Mouse (Mus musculus): ENCODE data around the gene Ercc2.

The Ercc2 gene

DNA sequence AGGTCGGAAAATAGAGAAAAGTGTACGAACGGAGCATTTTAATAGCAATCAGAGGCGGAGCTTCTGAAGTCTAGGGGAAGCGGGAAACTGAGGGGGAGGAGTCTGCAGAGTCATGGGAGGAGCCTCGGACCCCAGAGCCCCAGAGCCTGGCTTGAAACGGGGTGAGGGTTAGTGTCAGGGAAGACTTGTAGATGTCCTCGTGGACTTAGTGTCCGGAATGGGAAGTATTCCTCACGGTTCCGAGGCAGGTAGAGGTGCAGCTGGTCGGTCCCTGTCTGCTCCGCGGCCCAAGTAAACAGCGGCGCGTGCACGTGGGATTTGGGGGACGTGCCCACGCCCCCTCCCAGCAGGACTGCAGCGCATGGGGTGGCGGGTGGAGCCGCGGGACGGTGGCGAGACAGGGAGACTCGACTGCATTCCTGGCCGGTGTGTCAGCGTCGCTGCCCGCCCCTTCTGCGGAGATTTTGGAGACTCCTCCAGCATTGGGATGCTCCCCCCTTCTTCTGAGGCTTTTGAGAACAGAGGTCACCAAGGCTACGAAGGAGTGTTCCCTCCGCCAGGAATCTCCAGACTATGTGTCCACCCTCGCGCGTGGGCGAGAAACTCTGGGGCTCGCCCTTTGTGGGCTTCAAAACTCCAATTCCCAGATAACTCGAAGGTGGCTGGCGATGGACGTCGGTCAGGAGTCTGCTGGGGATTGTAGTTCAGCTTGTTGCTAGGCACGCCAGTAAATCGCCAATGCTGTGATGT is 21.7 kb upstream of the Ercc2 start:
- DNase-seq (ENCODE audit: low read depth, low spot score), result peak; percentile 88

- DNase-seq (ENCODE audit: low read depth, low spot score), result peak; percentile 93
Measured at GRCm38 (mm10) chr7:19360944-19361343, 20.9 kb upstream of the Ercc2 start.

DNA sequence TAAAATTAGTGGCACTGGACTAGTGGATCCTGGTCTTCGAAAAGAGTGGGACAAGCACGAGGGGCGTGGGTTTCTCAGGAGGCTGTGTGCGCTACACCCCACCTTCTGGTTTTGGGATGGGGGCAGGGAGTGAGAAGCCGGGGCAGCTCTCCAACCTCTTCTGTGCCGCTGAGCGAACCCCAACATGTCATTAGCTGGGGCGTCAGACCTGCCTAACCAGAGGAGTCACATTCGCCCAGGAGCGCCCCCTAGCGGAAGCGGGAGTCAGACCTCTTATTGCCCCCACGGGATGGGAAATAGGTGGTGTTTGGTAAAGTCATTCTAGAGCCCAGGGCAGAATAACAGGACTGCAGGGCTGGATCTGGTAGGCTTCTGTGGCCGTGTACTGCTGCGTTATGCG is 20.1 kb upstream of the Ercc2 start:
- DNase-seq (ENCODE audit: low read depth, low spot score), result peak; percentile 79

DNA sequence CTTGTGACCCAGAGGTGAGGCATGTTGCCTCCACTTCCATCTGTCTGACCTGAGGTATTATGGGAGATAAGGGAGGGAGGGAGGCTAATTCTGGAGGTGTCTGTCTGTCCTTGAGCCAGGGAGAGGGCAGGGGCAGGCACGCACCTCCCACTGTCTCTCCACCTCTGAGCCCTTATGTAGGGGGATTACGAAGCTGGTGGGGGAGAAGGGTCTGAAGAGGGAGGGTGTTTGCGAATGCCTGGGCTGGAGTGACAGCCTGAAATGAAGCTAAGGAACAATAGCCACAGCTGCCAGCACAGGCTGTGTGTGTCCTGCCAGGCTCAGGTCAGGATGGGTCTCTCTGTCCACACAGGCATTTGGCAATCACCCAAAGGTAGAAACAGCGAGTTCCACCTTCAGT is 19.5 kb upstream of the Ercc2 start:
- no peak for DNase-seq (ENCODE audit: low read depth, low spot score)

- DNase-seq (ENCODE audit: low read depth, low spot score), result peak; percentile 69
Measured at GRCm38 (mm10) chr7:19363881-19364280, 17.9 kb upstream of the Ercc2 start.

- DNase-seq (ENCODE audit: low read depth, low spot score), result no peak
Measured at GRCm38 (mm10) chr7:19365376-19365775, 16.4 kb upstream of the Ercc2 start.

DNA sequence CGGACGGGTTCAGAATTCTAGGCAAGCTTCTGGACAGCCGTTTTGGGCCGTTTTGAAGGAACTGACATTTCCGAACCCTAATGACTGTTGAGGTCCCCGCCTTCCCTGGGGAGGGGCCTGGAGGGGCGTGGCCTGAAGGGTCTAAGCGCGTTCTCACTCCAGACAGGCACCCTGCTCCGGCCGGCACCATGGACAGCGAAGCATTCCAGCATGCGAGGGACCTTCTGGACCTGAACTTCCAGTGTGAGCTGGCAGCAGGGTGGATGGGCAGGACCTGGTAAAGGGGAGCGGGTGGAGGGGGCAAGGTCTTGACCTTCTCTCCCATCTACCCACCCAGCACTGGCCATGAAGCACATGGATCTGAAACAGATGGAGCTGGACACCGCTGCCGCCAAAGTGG is 13.4 kb upstream of the Ercc2 start:
- DNase-seq (ENCODE audit: low read depth, low spot score), result no peak

DNA sequence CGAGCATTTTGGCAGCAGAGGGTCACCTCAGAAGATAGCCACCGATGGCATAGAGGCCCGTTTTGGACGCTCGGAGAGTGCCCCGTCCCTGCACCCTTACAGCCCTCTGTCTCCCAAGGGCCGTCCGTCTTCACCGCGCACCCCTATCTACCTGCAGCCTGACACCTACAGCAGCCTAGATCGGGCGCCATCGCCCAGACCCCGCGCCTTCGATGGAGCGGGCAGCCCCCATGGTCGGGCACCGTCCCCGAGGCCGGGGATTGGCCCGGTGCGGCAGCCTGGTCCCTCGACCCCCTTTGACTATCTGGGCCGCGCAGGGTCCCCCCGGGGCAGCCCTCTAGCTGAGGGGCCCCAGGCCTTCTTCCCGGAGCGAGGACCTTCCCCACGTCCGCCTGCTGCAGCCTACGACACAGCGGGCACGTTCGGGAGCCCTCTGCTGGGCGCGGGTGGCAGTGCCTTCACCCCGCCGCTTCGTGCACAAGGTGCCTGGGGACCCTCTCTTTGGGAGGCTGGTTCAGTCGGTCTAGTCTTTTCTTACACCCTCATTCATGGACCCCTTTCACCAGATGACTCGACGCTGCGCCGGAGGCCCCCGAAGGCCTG is 11.9 kb upstream of the Ercc2 start:
- no peak for DNase-seq (ENCODE audit: low read depth, low spot score)

GRCm38 (mm10) chr7:19373367-19373766 is 8.4 kb upstream of the Ercc2 start:
- DNase-seq (ENCODE audit: low read depth, low spot score), result no peak

DNA sequence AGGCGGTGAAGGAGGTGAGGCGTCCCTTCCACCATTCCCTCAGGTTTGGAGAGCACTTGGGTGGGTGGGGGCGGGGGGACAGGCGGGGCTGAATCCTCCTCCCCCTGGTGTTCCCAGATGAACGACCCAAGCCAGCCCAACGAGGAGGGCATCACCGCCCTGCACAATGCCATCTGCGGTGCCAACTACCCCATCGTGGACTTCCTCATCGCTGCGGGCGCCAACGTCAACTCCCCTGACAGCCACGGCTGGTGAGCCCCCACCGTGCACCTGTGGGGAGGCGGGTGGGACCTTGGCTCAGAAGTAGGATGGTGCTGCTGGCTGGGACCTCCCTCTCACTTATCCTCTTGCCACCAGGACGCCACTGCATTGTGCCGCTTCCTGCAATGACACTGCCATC is 6.4 kb upstream of the Ercc2 start:
- DNase-seq (ENCODE audit: low read depth, low spot score), result no peak

DNA sequence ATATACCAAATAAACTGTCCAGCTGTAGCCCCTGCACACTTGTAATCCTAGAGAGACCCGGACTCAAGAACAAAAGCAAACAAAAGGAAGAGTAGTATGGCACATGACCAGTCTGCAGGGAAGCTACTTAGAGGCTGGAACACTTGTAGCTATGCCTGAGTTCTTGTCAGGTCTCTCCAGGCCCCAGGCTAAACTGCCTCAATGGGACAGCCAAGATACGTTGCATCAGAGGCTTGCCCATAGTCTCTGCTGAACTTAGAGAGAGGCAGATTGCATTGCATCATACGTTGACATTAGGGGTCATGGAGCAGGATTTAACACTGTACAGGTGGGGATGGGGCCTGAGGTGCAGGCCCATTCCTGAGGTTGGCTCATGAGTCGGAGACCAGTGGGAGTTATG is 5.8 kb upstream of the Ercc2 start:
- DNase-seq (ENCODE audit: low read depth, low spot score), result no peak

DNA sequence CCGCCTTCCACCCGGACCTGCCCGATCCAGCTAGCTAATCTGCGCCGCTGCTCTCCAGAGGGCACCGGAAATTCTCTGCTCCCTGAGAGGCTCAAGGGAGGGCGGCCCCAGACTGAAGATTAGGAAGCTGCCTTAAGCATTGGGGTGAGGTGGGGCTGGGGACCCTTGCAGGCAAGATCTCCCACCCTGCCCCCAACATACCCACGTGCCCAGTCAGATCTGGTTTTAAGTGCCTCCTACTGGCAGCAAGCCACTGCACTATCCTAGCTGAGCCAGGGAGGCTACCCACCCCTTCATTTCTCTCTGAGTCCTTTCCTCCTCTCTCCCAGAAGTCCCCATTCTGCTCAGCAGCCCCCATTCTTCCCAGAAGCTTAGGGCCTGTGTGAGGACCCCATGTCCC is 3.8 kb upstream of the Ercc2 start:
- DNase-seq (ENCODE audit: low read depth, low spot score), result no peak

GRCm38 (mm10) chr7:19382166-19382541 is 344 bp downstream of the Ercc2 start:
- DNase-seq (ENCODE audit: low read depth, low spot score), result peak; percentile 28

DNA sequence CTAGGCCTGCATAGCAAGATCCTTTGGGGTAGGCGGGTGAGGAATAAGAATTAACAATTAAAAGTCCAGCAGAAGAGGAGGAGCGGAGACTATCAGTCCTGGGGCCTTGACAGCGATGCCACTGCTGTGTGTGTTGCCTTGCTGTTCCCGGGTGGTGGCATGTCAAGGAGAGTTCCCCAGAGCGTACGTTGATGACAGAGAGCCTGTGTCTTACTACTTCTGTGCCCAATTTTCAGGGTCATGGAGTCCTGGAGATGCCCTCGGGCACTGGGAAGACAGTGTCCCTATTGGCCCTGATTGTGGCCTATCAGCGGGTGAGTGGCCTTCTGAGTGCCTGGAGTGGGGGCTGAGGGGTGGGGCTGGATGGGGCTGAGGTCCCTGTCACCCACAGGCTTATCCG is 1.9 kb downstream of the Ercc2 start:
- DNase-seq (ENCODE audit: low read depth, low spot score), result no peak

DNA sequence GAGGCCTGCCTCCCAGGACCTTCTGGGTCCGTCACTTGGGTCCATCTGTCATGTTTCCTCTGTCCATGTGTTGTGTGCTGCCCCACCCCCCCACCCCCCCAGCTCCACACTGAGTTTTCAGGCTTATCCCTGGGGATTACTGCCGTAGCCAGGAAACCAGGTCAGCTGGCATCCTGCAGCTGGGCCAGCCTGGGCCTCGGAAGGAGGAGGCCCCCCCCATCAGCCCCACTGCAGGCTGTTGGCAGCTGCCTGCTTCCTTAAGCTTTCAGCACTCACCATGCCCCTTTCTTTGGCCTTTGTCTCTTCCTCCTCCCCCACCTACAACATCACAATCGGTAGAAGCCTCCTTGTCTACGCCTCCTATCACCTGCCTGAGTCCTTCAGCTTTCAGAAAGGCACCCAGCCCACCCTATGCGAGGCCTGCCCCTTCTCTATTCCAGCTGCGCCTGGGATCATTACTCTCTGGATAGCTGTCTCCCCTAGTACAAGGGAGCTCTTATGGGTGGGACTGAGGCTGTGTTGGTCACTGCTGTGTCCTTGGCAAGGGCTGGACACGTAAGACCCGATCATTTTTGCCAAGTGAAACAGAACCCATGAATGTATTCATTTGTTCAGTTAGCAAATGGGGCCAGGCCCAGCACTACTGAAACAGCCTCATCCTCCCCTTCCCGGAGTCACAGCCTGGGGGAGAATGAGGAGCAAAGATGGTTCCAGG is 7.0 kb downstream of the Ercc2 start:
- DNase-seq (ENCODE audit: low read depth, low spot score), result no peak

DNA sequence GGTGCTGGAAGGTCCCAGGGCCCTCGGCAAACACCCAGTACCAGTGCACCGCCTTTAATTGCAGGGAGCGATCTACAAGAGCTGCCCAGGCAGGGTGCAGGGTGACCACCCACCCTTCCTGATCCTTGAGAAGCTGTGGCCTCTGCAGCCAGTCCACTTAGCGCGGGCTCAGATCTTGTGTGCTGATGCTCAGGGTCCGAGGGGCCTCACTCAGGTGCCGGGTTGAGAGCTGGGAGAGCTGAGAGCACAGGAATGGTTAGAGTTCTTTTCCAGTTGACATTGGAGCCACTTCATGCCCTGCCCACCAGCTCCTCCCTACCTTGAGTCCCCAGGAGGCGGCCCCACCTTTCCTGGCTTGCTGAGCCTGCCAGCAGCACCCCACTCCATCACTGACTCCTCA is 12.7 kb downstream of the Ercc2 start:
- DNase-seq (ENCODE audit: low read depth, low spot score), result no peak

DNA sequence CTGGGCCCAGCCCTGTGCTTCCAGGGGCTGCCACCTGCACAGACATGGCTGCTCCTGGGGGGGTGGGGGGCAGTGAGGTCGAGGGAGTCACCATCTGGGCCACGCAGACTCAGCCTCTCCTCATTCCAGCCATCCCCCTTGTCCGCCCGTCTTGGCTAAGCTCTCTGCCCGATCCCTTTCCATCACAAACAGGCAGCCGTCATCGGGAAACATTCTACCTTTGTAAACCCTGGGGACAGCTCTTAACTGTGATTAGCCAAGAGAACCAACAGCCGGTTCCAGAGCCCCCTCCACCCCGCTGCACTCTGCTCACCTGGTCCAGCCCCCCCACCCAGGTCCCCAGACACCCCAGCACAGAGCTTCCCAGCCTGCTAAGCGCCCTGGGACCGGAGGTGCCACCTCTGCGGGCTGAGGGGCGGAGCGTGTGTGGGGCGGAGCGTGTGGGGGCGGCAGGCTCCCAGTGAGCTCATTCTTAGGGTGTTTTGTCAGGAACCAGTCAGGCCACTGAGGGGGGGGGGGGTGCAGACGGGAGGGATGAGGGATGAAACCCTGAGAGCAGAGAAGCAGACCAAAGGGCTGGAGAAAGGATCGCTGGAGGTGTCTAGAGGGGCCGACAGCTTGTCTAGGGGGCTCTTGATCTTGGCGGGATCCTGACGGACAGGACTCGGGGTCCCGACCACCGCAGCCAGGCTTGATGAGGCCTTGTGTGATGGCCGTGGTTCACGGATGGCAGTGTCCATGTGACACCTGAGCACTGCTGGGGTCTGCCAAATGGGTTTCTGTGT is 17.9 kb downstream of the Ercc2 start:
- peak; percentile 19 for DNase-seq (ENCODE audit: low read depth, low spot score)

DNA sequence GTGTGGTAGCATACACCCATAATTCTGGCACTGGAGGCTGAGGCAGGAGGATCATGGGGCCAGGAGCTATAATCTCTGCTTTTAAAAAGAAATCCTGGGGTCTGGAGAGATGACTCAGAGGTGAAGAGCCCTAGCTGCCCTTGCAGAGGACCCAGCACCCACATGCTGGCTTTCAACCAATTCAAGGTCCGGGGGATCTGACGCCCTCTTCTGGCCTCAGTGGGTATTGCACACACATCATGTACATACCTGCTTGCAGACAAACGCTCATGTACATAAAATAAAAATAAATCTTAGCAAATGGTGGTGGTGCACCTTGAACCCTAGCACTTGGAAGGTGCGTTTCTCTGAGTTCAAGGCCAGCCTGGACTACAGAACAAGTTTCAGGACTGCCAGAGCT is 19.1 kb downstream of the Ercc2 start:
- DNase-seq (ENCODE audit: low read depth, low spot score), result no peak

GRCm38 (mm10) chr7:19402535-19403112 is 20.8 kb downstream of the Ercc2 start:
- no peak for DNase-seq (ENCODE audit: low read depth, low spot score)

DNA sequence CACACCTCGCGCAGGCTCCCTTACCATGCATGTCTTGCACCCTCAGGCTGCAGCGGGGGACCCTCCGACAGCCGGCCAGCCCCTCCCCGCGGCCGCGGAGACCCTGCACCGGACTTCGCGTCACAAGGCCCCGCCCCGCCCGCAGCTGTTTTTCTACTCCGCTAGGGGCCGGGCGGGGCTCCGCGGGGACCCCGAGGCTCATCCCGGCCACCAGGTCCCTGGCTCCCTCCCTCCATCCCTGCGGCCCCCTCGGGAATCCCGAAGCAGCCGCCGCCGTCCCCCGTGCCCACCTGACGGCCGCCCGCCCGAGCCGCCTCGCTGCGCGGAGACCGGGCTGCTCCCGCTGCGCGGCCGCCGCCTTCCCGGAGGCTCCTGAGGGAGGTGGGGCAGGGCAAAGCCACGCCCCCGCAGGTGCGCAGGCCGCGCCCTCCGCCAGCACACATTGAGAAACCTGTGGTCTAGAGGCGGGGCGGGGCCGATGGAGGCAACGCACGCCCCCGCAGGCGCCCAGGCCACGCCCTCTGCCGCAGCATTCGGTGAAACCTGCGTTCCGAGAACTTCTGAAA is 22.0 kb downstream of the Ercc2 start, which contains the start of gene Klc3:
Gene Klc3, minus strand, starts transcription at position 374 of the 566 bp plus-strand sequence.
- DNase-seq (ENCODE audit: low read depth, low spot score), result no peak

- no peak for DNase-seq (ENCODE audit: low read depth, low spot score)
Measured at GRCm38 (mm10) chr7:19404476-19404875, 22.7 kb downstream of the Ercc2 start, which contains the start of gene Ckm. Gene Ckm (plus strand): TSS chr7:19404776.

Measured in 3T3-L1 (cell line).